Mouse (Mus musculus): ENCODE measurements around the gene Zfp667. TPM values are rescaled to one million over a fixed set of nuclear protein-coding genes. Genes with fewer than 3 reads are reported as not detected.
"Not testable (repeated sequence)": the region's sequence is repeated elsewhere in the genome, so short reads cannot be mapped to it uniquely, and the experiment has no call there.

The Zfp667 gene
- total RNA-seq (2014; fragmentation: Nextera tagmentation): 10.1 and 12.8 TPM in 2 replicates
- total RNA-seq (2017): 16.3 and 17.0 TPM in 2 replicates
- polyA plus RNA-seq (2012): 0.19 and 0.47 TPM in 2 replicates

GRCm38 (mm10) chr7:6285842-6286705 is at the start of gene Zfp667:
TSS of gene Zfp667 (plus strand) at chr7:6286579.
- H3K9me3 ChIP-seq (replicated peaks): no peaks in the 10 kb centered on the region
- ATAC-seq (ENCODE audit: extremely low read depth, insufficient number of reproducible peaks, low FRiP score, poor library complexity, severe bottlenecking): peak; percentile 80
- TF ChIP-seq TAL1 (conservative IDR thresholded peaks at IDR 0.05; ENCODE audit: low read depth, low read length) (no peak), CTCF (IDR thresholded peaks at IDR 0.05; ENCODE audit: low read depth, low read length) (no peak), POLR2AphosphoS5 (IDR thresholded peaks at IDR 0.05; ENCODE audit: insufficient replicate concordance, low read depth, low read length) (no peak), GATA2 (IDR thresholded peaks at IDR 0.05; ENCODE audit: borderline replicate concordance, low read depth, low read length) (no peak), GATA1 (IDR thresholded peaks at IDR 0.05; ENCODE audit: borderline replicate concordance, low read length) (no peak)
- H3K4me3 ChIP-seq (ENCODE audit: low read depth, low read length): peak within 1 kb of the TSS; percentile 73
- H3K27me3 ChIP-seq (ENCODE audit: insufficient read depth, low read length): no peaks in the 10 kb centered on the region
- H3K4me1 ChIP-seq (ENCODE audit: insufficient read depth, low read depth, low read length): peaks cover 41% of the 10 kb centered on the region
- DNase-seq (ENCODE audit: low spot score): peak; percentile 96
- peaks cover 31% of the 10 kb centered on the region for H3K36me3 ChIP-seq (replicated peaks)

- Histone ChIP-seq H3K4me1 (ENCODE audit: insufficient read depth, low read depth, low read length) (no peaks in the 10 kb centered on the region), H3K27me3 (ENCODE audit: insufficient read depth, low read length) (peaks cover 10% of the 10 kb centered on the region; the same call in 1 of the 2 replicates), H3K36me3 (replicated peaks) (no peaks in the 10 kb centered on the region), H3K9me3 (replicated peaks) (no peaks in the 10 kb centered on the region), H3K4me3 (ENCODE audit: low read depth, low read length) (no peak overlapping the region)
- DNase-seq (ENCODE audit: low spot score) (no peak), ATAC-seq (ENCODE audit: extremely low read depth, insufficient number of reproducible peaks, low FRiP score, poor library complexity, severe bottlenecking) (no peak)
- TF ChIP-seq GATA1 (IDR thresholded peaks at IDR 0.05; ENCODE audit: borderline replicate concordance, low read length): no peak
- TF ChIP-seq POLR2AphosphoS5 (IDR thresholded peaks at IDR 0.05; ENCODE audit: insufficient replicate concordance, low read depth, low read length): no peak
- TF ChIP-seq CTCF (IDR thresholded peaks at IDR 0.05; ENCODE audit: low read depth, low read length): no peak
- TF ChIP-seq GATA2 (IDR thresholded peaks at IDR 0.05; ENCODE audit: borderline replicate concordance, low read depth, low read length): no peak
- TF ChIP-seq TAL1 (conservative IDR thresholded peaks at IDR 0.05; ENCODE audit: low read depth, low read length): no peak
Measured at GRCm38 (mm10) chr7:6239787-6240186, 46.6 kb upstream of the Zfp667 start.

- H3K4me1 ChIP-seq (ENCODE audit: insufficient read depth, low read depth, low read length); H3K36me3 ChIP-seq (replicated peaks); H3K9me3 ChIP-seq (replicated peaks); H3K4me3 ChIP-seq (ENCODE audit: low read depth, low read length); ATAC-seq (ENCODE audit: extremely low read depth, insufficient number of reproducible peaks, low FRiP score, poor library complexity, severe bottlenecking): not testable (repeated sequence)
- peak; percentile 11 for DNase-seq (ENCODE audit: low spot score)
- peak; percentile 32; the same call in 1 of the 2 replicates for TF ChIP-seq CTCF (IDR thresholded peaks at IDR 0.05; ENCODE audit: low read depth, low read length)
- H3K27me3 ChIP-seq (ENCODE audit: insufficient read depth, low read length): peaks cover 10% of the 10 kb centered on the region; the same call in 1 of the 2 replicates
Measured at GRCm38 (mm10) chr7:6240841-6241425, 45.4 kb upstream of the Zfp667 start.

- H3K36me3 ChIP-seq (replicated peaks): no peaks in the 10 kb centered on the region
- H3K4me3 ChIP-seq (ENCODE audit: low read depth, low read length): no peak overlapping the region
- no peak for DNase-seq (ENCODE audit: low spot score)
- H3K4me1 ChIP-seq (ENCODE audit: insufficient read depth, low read depth, low read length): no peaks in the 10 kb centered on the region
- no peak for ATAC-seq (ENCODE audit: extremely low read depth, insufficient number of reproducible peaks, low FRiP score, poor library complexity, severe bottlenecking)
- H3K27me3 ChIP-seq (ENCODE audit: insufficient read depth, low read length): peaks cover 11% of the 10 kb centered on the region
- TF ChIP-seq GATA2 (IDR thresholded peaks at IDR 0.05; ENCODE audit: borderline replicate concordance, low read depth, low read length) (no peak), TAL1 (conservative IDR thresholded peaks at IDR 0.05; ENCODE audit: low read depth, low read length) (no peak), CTCF (IDR thresholded peaks at IDR 0.05; ENCODE audit: low read depth, low read length) (no peak), POLR2AphosphoS5 (IDR thresholded peaks at IDR 0.05; ENCODE audit: insufficient replicate concordance, low read depth, low read length) (no peak), GATA1 (IDR thresholded peaks at IDR 0.05; ENCODE audit: borderline replicate concordance, low read length) (no peak)
- no peaks in the 10 kb centered on the region for H3K9me3 ChIP-seq (replicated peaks)
Measured at GRCm38 (mm10) chr7:6244361-6245292, 41.8 kb upstream of the Zfp667 start.

- H3K27me3 ChIP-seq (ENCODE audit: insufficient read depth, low read length): peaks cover 4% of the 10 kb centered on the region; the same call in 1 of the 2 replicates
- H3K36me3 ChIP-seq (replicated peaks): no peaks in the 10 kb centered on the region
- TF ChIP-seq GATA2 (IDR thresholded peaks at IDR 0.05; ENCODE audit: borderline replicate concordance, low read depth, low read length) (no peak), CTCF (IDR thresholded peaks at IDR 0.05; ENCODE audit: low read depth, low read length) (no peak), TAL1 (conservative IDR thresholded peaks at IDR 0.05; ENCODE audit: low read depth, low read length) (no peak), POLR2AphosphoS5 (IDR thresholded peaks at IDR 0.05; ENCODE audit: insufficient replicate concordance, low read depth, low read length) (no peak), GATA1 (IDR thresholded peaks at IDR 0.05; ENCODE audit: borderline replicate concordance, low read length) (no peak)
- H3K9me3 ChIP-seq (replicated peaks): no peaks in the 10 kb centered on the region
- H3K4me1 ChIP-seq (ENCODE audit: insufficient read depth, low read depth, low read length): no peaks in the 10 kb centered on the region
- no peak within 1 kb of the TSS for H3K4me3 ChIP-seq (ENCODE audit: low read depth, low read length)
- ATAC-seq (ENCODE audit: extremely low read depth, insufficient number of reproducible peaks, low FRiP score, poor library complexity, severe bottlenecking) (no peak), DNase-seq (ENCODE audit: low spot score) (no peak)
Measured at GRCm38 (mm10) chr7:6252410-6252809, 34.0 kb upstream of the Zfp667 start, which contains the start of gene Epp13. TSS of gene Epp13 (plus strand) at chr7:6252710.

Measured in G1E (cell line).